Mouse (Mus musculus) CH12.LX (cell line): ENCODE results near the gene Lpcat1. TPM values are rescaled to one million over a fixed set of nuclear protein-coding genes. Genes with fewer than 3 reads are reported as not detected.

Experiments
- DNase-seq: peaks from one replicate; pipeline ENCODE4 v3.0.0-alpha.2; 2013; ENCODE audit errors: extremely low read depth
- H3K27ac ChIP-seq: 2 replicates; pipeline ENCODE4 v1.5.1; 2012; ENCODE audit warnings: low read depth, mild to moderate bottlenecking, control low read depth, moderate library complexity; ENCODE audit not compliant: insufficient read depth
- H3K27me3 ChIP-seq: replicated peaks from 2 replicates; pipeline ENCODE3; 2012; ENCODE audit warnings: inconsistent platforms
- H3K36me3 ChIP-seq, 2 experiments: replicated peaks in 1 of 2; 2 replicates each; pipeline versions ENCODE3 to v1.6.1; 2012; ENCODE audit warnings: inconsistent platforms in 1 of 2, low read length in 1 of 2, mild to moderate bottlenecking in 1 of 2, mixed read lengths in 1 of 2, moderate library complexity in 1 of 2; ENCODE audit not compliant: control insufficient read depth in 1 of 2, insufficient read depth in 1 of 2
- H3K4me1 ChIP-seq, 2 experiments: 2 replicates each; pipeline ENCODE4 v1.6.1; 2012; ENCODE audit warnings: inconsistent platforms in 1 of 2, moderate library complexity in 1 of 2; ENCODE audit not compliant: insufficient read depth in 2 of 2, control insufficient read depth in 1 of 2
- H3K4me2 ChIP-seq: 2 replicates; pipeline ENCODE4 v1.6.1; 2012; ENCODE audit warnings: low read depth, mild to moderate bottlenecking, control low read depth; ENCODE audit not compliant: poor library complexity, insufficient read depth, severe bottlenecking
- H3K4me3 ChIP-seq, 3 experiments: fragments of 150-350 bp in 1 of 3; sonication (generic) in 1 of 3; replicated peaks in 1 of 3; 2 replicates each; pipeline versions ENCODE3 to v1.5.1; 2011 to 2012; ENCODE audit warnings: low read depth in 2 of 3, low read length in 2 of 3, mild to moderate bottlenecking in 2 of 3, moderate library complexity in 2 of 3, control low read depth in 1 of 3, improper control_type of control experiment in 1 of 3, inconsistent platforms in 1 of 3, mixed read lengths in 1 of 3; ENCODE audit not compliant: poor library complexity in 1 of 3
- H3K79me2 ChIP-seq: replicated peaks from 2 replicates; pipeline ENCODE4 v1.6.1; 2012; ENCODE audit warnings: mild to moderate bottlenecking, moderate library complexity; ENCODE audit not compliant: control insufficient read depth, poor library complexity, insufficient read depth, severe bottlenecking; ENCODE audit errors: extremely low read depth
- H3K9ac ChIP-seq: 2 replicates; pipeline ENCODE4 v1.6.1; 2012; ENCODE audit warnings: low read depth, mild to moderate bottlenecking, control low read depth, moderate library complexity; ENCODE audit not compliant: insufficient read depth
- H3K9me3 ChIP-seq: replicated peaks from 2 replicates; pipeline ENCODE3; 2012; ENCODE audit warnings: low read length, inconsistent platforms, mixed read lengths
- BHLHE40 ChIP-seq: IDR thresholded peaks from 2 replicates; pipeline ENCODE4 v1.6.1; 2011; ENCODE audit warnings: mild to moderate bottlenecking, low read depth, low read length, improper control_type of control experiment
- CTCF ChIP-seq, 2 experiments: IDR thresholded peaks in 1 of 2; conservative IDR thresholded peaks in 1 of 2; 2 replicates each; pipeline ENCODE4 v1.5.1; 2011 to 2012; ENCODE audit warnings: low read depth in 2 of 2, low read length in 2 of 2, improper control_type of control experiment in 1 of 2, inconsistent platforms in 1 of 2, mild to moderate bottlenecking in 1 of 2, moderate library complexity in 1 of 2
- EP300 ChIP-seq: IDR thresholded peaks from 2 replicates; pipeline ENCODE4 v1.6.1; 2011; ENCODE audit warnings: low read length, improper control_type of control experiment
- ETS1 ChIP-seq: conservative IDR thresholded peaks from 2 replicates; pipeline ENCODE4 v1.6.1; 2012; ENCODE audit warnings: low read depth, mild to moderate bottlenecking, inconsistent platforms, low read length, improper control_type of control experiment, moderate library complexity
- IRF4 ChIP-seq: IDR thresholded peaks from 2 replicates; pipeline ENCODE4 v1.6.1; 2014; ENCODE audit warnings: low read depth, mild to moderate bottlenecking, inconsistent platforms, low read length, improper control_type of control experiment
- JUN ChIP-seq: IDR thresholded peaks from 2 replicates; pipeline ENCODE4 v1.6.1; 2011; ENCODE audit warnings: low read depth, mild to moderate bottlenecking, low read length, improper control_type of control experiment, moderate library complexity; ENCODE audit not compliant: insufficient read depth
- MAFK ChIP-seq: IDR thresholded peaks from 2 replicates; pipeline ENCODE4 v1.6.1; 2011; ENCODE audit warnings: low read length, improper control_type of control experiment; ENCODE audit not compliant: insufficient replicate concordance
- MXI1 ChIP-seq: IDR thresholded peaks from 2 replicates; pipeline ENCODE4 v1.6.1; 2011; ENCODE audit warnings: mild to moderate bottlenecking, low read depth, low read length, improper control_type of control experiment
- PAX5 ChIP-seq: IDR thresholded peaks from 2 replicates; pipeline ENCODE4 v1.6.1; 2012; ENCODE audit warnings: low read length, inconsistent platforms, mixed read lengths
- POLR2A ChIP-seq: IDR thresholded peaks from 2 replicates; pipeline ENCODE4 v1.6.1; 2011; ENCODE audit warnings: low read depth, mild to moderate bottlenecking, improper control_type of control experiment, low read length
- RAD21 ChIP-seq: IDR thresholded peaks from 2 replicates; pipeline ENCODE4 v1.6.1; 2011; ENCODE audit warnings: low read depth, mild to moderate bottlenecking, low read length, improper control_type of control experiment, moderate library complexity
- SIN3A ChIP-seq: IDR thresholded peaks from 2 replicates; pipeline ENCODE4 v1.6.1; 2012; ENCODE audit warnings: low read length, improper control_type of control experiment, inconsistent platforms
- SMC3 ChIP-seq: IDR thresholded peaks from 2 replicates; pipeline ENCODE4 v1.6.1; 2011; ENCODE audit warnings: low read depth, low read length, improper control_type of control experiment
- ZNF384 ChIP-seq: IDR thresholded peaks from 2 replicates; pipeline ENCODE4 v1.6.1; 2012; ENCODE audit warnings: low read depth, low read length, improper control_type of control experiment, inconsistent platforms
- dilution Hi-C: fragments of 300-500 bp; cut with MboI; formaldehyde crosslinking; loops from 2 replicates; pipeline ENCODE4 v1.14.3; 2020; ENCODE audit warnings: low sequenced_read_pairs; ENCODE audit not compliant: extremely low pct_unique_long_range_greater_than_20kb, extremely low pct_ligation_motif_present
- in situ Hi-C: fragments of 300-500 bp; cut with MboI; formaldehyde crosslinking; loops from 3 replicates; pipeline ENCODE4 v1.14.3; 2019; ENCODE audit warnings: low sequenced_read_pairs, low pct_ligation_motif_present, low pct_unique_long_range_greater_than_20kb, mixed read lengths
- polyA plus RNA-seq: library from polyadenylated mRNA; unstranded; fragments of >175 nt; gene quantifications from 2 replicates; pipeline ENCODE4 v1.2.1, GENCODE M21; 2012; ENCODE audit warnings: low read depth; ENCODE audit not compliant: insufficient read length
- total RNA-seq, 2 experiments: library from RNA; depleted of rRNA; stranded (reverse); fragments of 300-350 nt in 1 of 2; fragments of >200 nt in 1 of 2; gene quantifications; 2 replicates each; pipeline ENCODE4 v1.2.3; 2012 to 2014

Gene Lpcat1
- total and polyA plus RNA-seq, 3 experiments: 22.6 to 36.9 (median 36.2) TPM

DNA sequence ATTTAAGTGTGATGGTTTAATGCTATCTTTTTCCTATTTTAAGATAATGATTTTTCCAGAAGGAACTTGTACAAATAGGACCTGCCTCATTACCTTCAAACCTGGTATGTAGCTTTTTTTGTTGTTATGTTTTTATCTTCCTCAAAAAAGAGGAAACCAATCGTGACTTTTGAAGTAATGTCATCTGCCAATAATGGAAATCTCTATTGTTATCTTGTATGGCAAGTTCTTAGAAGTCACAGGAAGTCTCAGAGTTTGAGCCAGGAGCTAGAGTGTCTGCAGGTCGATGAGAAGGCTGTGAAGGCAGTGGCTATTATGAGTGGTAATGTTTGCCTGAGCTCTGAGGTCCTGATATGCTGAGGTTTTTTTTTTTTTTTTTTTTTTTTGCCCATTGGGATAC is 29.1 kb downstream of the Lpcat1 start:
- peaks cover 44 to 97% of the 10 kb centered on the region in 2 experiments for H3K36me3 ChIP-seq
- in situ Hi-C loops (no loop called here), dilution Hi-C loops (no loop called here)
- H3K4me3 ChIP-seq: no peak overlapping the region
- no peaks in the 10 kb centered on the region for H3K9me3 ChIP-seq
- H3K4me2 ChIP-seq: no peak overlapping the region
- H3K27me3 ChIP-seq: no peaks in the 10 kb centered on the region
- no peaks in the 10 kb centered on the region for H3K79me2 ChIP-seq
- H3K4me1 ChIP-seq: peaks cover 5 to 15% of the 10 kb centered on the region in 2 experiments; a peak in 3 of 4 replicates
- no peak overlapping the region for H3K27ac ChIP-seq
- DNase-seq: no peak
- TF ChIP-seq MXI1 (no peak), BHLHE40 (no peak), PAX5 (no peak), ETS1 (no peak), JUN (no peak), SIN3A (no peak)
- TF ChIP-seq, all 38 proteins: peak for 0
- no peak overlapping the region for H3K9ac ChIP-seq

DNA sequence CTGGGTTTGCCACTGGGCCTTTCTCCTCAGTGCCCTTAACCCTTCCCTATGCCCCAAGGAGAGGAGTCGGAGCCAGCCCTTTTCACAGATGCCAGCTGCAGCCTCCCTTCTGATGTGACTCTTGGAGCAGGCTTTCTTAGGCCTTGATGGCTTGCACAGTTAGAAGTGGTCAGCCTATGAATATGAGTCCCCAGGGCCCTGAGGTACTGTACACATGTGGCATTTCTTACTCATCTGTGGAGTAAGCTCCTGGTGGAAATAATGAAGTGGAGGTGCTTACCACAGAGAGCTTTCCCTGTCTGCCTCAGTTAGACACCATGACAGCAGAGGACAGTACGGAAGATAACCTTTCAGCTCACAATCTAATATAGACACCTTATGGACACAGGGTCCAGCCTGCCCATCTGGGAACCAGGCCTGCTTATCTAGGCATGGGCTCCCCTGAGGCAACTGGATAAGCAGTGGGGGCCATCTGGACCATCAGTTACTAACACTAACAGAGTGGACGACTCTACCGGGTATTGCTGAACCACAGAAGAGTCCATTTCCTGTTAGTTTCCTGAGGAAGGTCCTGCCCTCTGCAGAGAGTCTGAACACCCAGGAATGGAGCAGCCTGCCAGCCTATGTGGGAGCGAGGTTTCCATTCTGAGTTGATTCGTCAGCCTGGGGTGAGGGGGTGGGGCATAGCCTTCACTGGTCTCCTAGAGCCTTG is 33.1 kb downstream of the Lpcat1 start:
- no peak overlapping the region for H3K4me3 ChIP-seq
- no peaks in the 10 kb centered on the region for H3K9me3 ChIP-seq
- DNase-seq: peak; percentile 20
- H3K27me3 ChIP-seq: no peaks in the 10 kb centered on the region
- peaks cover 34 to 85% of the 10 kb centered on the region in 2 experiments for H3K36me3 ChIP-seq
- no peak overlapping the region for H3K27ac ChIP-seq
- dilution Hi-C loops (no loop called here), in situ Hi-C loops (no loop called here)
- H3K79me2 ChIP-seq: no peaks in the 10 kb centered on the region
- TF ChIP-seq IRF4: peak; percentile 61; the same call in 1 of the 2 replicates
- TF ChIP-seq ZNF384: no peak
- peak; percentile 65; the same call in 1 of the 2 replicates for TF ChIP-seq EP300
- TF ChIP-seq, all 38 proteins: peak for 2
- peaks cover 5 to 18% of the 10 kb centered on the region in 2 experiments; a peak in 3 of 4 replicates for H3K4me1 ChIP-seq
- no peak overlapping the region for H3K9ac ChIP-seq
- no peak overlapping the region for H3K4me2 ChIP-seq

DNA sequence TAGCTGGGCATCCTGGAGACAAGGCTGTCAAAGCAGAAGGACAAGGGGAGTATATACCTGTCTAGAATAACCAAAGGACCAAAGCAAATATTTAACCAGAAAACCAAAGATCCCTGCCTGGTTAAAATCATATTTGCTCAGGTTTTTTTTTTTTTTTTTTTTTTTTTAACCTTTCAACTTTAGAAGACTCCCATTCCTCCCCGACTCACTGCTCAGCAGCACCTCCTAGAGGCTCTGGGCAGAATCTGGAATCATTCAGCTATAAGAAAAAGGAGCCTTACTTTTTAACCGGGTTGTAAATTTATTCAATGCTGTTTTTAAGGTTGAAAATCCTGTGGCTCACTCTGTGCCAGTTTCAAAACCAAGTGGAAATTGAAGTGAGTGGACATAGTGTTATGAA is 35.7 kb downstream of the Lpcat1 start:
- Histone ChIP-seq H3K4me3 (no peak overlapping the region), H3K4me2 (no peak overlapping the region), H3K36me3 (peaks cover 21 to 83% of the 10 kb centered on the region in 2 experiments), H3K4me1 (peaks cover 5 to 18% of the 10 kb centered on the region in 2 experiments; a peak in 3 of 4 replicates), H3K79me2 (no peaks in the 10 kb centered on the region), H3K27me3 (no peaks in the 10 kb centered on the region), H3K9me3 (no peaks in the 10 kb centered on the region), H3K9ac (no peak overlapping the region), H3K27ac (no peak overlapping the region)
- in situ Hi-C loops (no loop called here), dilution Hi-C loops (no loop called here)
- DNase-seq: peak; percentile 41
- TF ChIP-seq ZNF384 (peak; percentile 93), CTCF (conservative IDR thresholded peaks at IDR 0.05 in 1 of 2, IDR thresholded peaks at IDR 0.05 in 1 of 2; ENCODE audit: low read depth in 2 of 2, low read length in 2 of 2) (peak; percentile 30 to 66; a peak in 2 of 4 replicates), RAD21 (peak; percentile 45), POLR2A (no peak), SMC3 (peak; percentile 44), MAFK (no peak)
